Mouse (Mus musculus) urinary bladder, postnatal 36 days (tissue): ENCODE measurements around the gene Tmem116.
A peak's percentile ranks its signal among the peaks of the same experiment; 100 is the strongest.
"Not testable (repeated sequence)": the region's sequence is repeated elsewhere in the genome, so short reads cannot be mapped to it uniquely, and the experiment has no call there.

Experiments used
- DNase-seq, 2 experiments: peaks; one replicate each; pipeline ENCODE4 v3.0.0; 2022; ENCODE audit warnings: low spot score in 2 of 2, mixed read lengths in 1 of 2

The Tmem116 gene

GRCm38 (mm10) chr5:121462967-121463366 is 11.3 kb downstream of the Tmem116 start:
- DNase-seq: no peak

- no peak for DNase-seq
These were observed 12.0 kb downstream of the Tmem116 start for GRCm38 (mm10) chr5:121463601-121464250.

GRCm38 (mm10) chr5:121469566-121469965 is 17.9 kb downstream of the Tmem116 start:
- DNase-seq: no peak

- DNase-seq: no peak
These were observed 20.7 kb downstream of the Tmem116 start for GRCm38 (mm10) chr5:121472411-121472810.

- peak; percentile 30 to 39 for DNase-seq
These were observed 22.9 kb downstream of the Tmem116 start for GRCm38 (mm10) chr5:121474610-121475009.

GRCm38 (mm10) chr5:121476040-121476439 is 24.3 kb downstream of the Tmem116 start:
- DNase-seq: no peak

- peak in 1 of 2 experiments; percentile 20 for DNase-seq
These were observed 26.0 kb downstream of the Tmem116 start for GRCm38 (mm10) chr5:121477680-121478079.

GRCm38 (mm10) chr5:121484801-121485200 is 33.1 kb downstream of the Tmem116 start:
- DNase-seq: no peak

GRCm38 (mm10) chr5:121493305-121493704 is 41.6 kb downstream of the Tmem116 start:
- DNase-seq: no peak

GRCm38 (mm10) chr5:121500719-121501118 is 49.0 kb downstream of the Tmem116 start:
- no peak for DNase-seq

- DNase-seq: not testable (repeated sequence)
These were observed 49.8 kb downstream of the Tmem116 start for GRCm38 (mm10) chr5:121501424-121501996.

GRCm38 (mm10) chr5:121503231-121503630 is 51.5 kb downstream of the Tmem116 start, which contains the start of gene Adam1b:
TSS of gene Adam1b (minus strand) at chr5:121503435.
- no peak for DNase-seq

- DNase-seq: no peak
These were observed 55.2 kb downstream of the Tmem116 start for GRCm38 (mm10) chr5:121506846-121507245.

- DNase-seq: no peak
These were observed 58.3 kb downstream of the Tmem116 start for GRCm38 (mm10) chr5:121510009-121510408.

GRCm38 (mm10) chr5:121518983-121519382 is 67.3 kb downstream of the Tmem116 start:
- DNase-seq: no peak

- not testable (repeated sequence) for DNase-seq
These were observed 68.1 kb downstream of the Tmem116 start for GRCm38 (mm10) chr5:121519758-121520157.

GRCm38 (mm10) chr5:121525774-121526450 is 74.2 kb downstream of the Tmem116 start:
- no peak for DNase-seq

- no peak for DNase-seq
These were observed 74.8 kb downstream of the Tmem116 start for GRCm38 (mm10) chr5:121526526-121526925.

GRCm38 (mm10) chr5:121526961-121527360 is 75.3 kb downstream of the Tmem116 start:
- no peak for DNase-seq

GRCm38 (mm10) chr5:121534521-121534920 is 82.8 kb downstream of the Tmem116 start:
- DNase-seq: no peak

GRCm38 (mm10) chr5:121535116-121535515 is 83.4 kb downstream of the Tmem116 start:
- DNase-seq: no peak

- DNase-seq: no peak
These were observed 85.3 kb downstream of the Tmem116 start for GRCm38 (mm10) chr5:121536921-121537555.
